Mouse (Mus musculus) adrenal gland, postnatal 10 days (tissue): ENCODE results near the gene Btbd3. TPM values are rescaled to one million over a fixed set of nuclear protein-coding genes. Genes with fewer than 3 reads are reported as not detected.

ENCODE experiments used
- DNase-seq: peaks from one replicate; pipeline ENCODE4 v3.0.0; 2021; ENCODE audit warnings: mixed read lengths
- long read RNA-seq, 2 experiments: library from polyadenylated mRNA; stranded (forward); transcript quantifications; one replicate each; pipeline ENCODE4 v2.0.0; 2021
- total RNA-seq, 2 experiments: library from RNA; stranded (reverse); gene quantifications; 2 replicates each; pipeline ENCODE4 v1.2.3; 2021

The Btbd3 gene
- 10 to 100 TPM; 24.6 to 28.2 TPM for total RNA-seq
- long read RNA-seq, experiment 1, full-length matches to known transcripts: 2 of 6 reads
- long read RNA-seq, experiment 1, partial matches to known transcripts: 0 of 6 reads
- long read RNA-seq, experiment 1, other reads (novel, unspliced or antisense): 4 of 6 reads
- long read RNA-seq, experiment 2, full-length matches to known transcripts: 7 of 15 reads
- long read RNA-seq, experiment 2, partial matches to known transcripts: 6 of 15 reads
- long read RNA-seq, experiment 2, other reads (novel, unspliced or antisense): 2 of 15 reads

GRCm38 (mm10) chr2:138256411-138256810, at the start of gene Btbd3:
TSS of gene Btbd3 (plus strand) at chr2:138256565.
- peak; percentile 98 for DNase-seq

GRCm38 (mm10) chr2:138215561-138215960, 40.8 kb upstream of the Btbd3 start:
- DNase-seq: peak; percentile 72

GRCm38 (mm10) chr2:138220269-138220668, 36.1 kb upstream of the Btbd3 start:
- DNase-seq: no peak

DNA sequence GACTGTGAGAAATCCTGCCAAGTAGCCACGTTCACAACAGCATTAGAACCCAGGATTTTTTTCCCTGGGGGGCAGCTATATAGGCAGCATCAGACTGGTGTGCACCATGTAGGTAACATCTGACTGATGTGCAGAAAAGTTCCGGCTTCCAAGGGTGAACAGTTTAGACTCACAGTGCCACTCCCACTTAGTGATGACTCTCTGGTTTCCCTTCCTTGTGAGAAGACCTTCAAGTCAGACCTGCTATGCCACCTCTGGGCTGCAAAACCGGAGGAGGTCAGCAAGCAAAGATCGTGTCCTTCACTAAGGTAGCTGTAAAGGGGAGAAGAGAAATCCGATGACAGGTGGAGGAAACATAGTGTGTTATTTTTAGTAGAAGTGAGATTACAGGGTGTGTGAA, 24.1 kb upstream of the Btbd3 start:
- no peak for DNase-seq

DNA sequence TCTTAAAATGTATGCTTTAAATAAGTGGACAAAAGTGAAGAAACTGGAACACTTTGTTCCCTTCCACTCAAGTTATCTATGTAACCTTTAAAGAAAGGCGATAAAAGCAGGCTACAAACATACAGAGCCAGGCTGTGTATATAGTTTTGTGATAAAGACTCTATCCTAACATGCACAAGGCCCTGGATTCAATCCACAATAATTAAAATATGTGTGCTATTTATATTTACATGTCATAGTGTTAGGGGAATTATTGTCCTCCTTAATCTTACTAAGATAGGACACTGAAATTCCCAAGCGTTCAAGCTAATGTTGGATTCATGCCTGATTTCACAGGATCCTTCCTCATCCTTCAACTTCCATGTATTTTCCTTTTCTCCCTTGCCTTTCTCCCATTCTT, 20.2 kb upstream of the Btbd3 start:
- no peak for DNase-seq

DNA sequence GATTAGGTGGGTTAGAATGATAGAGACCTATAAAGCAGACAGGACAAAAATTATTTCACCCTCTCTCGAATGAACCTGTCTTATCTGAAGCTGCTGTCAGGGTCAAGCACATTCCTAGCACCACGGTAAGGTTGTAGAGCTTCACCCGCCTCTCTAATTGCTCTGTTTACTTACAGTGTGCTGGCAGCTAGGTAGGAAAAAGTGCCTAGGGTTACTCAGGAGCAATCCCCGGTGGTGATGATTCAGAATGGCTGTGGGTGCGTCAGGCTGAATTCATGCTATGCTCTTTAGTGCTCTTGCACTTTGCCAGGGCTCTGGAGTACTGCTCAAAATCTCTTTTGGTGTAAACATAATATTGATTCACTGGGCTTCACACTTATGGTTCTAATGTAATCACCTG, 13.9 kb upstream of the Btbd3 start:
- no peak for DNase-seq

- DNase-seq: peak; percentile 52
Observed at GRCm38 (mm10) chr2:138245631-138246289, 10.6 kb upstream of the Btbd3 start.

GRCm38 (mm10) chr2:138247986-138248385, 8.4 kb upstream of the Btbd3 start:
- no peak for DNase-seq

DNA sequence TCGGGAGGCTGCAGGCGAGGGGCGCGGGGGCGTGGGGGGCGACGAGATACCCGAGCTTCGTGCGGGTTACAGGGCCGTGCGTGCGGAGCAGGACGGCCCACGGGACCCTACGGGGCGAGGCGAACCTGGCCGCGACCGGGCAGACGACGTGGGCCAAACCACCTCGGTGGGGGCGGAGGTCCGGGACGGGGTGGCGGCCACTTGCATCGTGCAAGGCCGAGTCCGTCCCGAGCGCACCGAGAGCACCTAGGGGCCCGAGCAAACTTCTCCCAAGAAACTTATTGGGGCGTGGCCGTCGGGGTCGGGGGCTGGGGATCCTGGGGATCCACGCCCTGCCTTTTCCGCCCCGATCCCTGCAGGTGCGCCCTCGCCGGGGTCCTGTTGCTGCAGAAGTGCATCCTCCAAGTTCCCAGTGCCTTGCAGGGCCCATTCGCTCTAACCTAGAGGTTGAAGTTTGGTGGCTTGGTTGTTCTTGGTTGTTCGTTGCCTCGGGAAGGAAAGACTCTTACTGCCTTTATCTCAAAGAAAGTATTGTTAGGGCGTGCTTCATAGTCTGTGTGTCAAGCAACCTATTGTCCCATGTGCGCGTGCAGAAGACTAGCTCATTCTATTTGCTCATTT, 596 bp downstream of the Btbd3 start:
- peak; percentile 63 for DNase-seq

DNA sequence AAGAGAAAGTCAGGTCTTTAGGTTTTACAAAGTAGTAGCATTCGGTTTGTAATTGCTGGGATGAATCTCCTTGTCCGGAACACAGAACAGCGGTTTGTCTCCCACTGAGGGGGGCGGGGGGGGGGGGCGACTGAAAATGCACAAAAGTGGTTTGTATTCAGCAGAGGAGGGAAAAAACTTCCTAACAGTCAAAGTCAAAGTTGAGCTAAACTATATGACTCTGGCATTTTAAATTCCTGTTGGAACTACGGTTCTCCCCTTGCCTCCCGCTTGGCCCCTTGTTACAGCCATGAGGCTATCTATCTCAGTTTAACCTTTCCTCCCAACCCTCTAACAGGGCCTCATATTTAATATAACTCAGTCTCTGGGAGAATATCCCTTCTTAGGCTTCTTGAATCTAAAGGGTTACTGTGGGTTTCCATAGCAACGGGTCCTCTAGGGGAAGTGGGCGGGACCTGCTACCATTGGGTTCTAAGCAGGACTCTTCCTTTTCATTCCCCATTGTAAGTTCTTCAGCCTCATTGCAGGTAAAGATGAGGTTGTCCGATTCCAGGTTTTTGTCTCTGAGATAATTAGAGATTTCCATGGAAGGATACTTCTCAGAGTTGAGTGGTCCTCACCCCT, 1.4 kb downstream of the Btbd3 start:
- DNase-seq: peak; percentile 65

DNA sequence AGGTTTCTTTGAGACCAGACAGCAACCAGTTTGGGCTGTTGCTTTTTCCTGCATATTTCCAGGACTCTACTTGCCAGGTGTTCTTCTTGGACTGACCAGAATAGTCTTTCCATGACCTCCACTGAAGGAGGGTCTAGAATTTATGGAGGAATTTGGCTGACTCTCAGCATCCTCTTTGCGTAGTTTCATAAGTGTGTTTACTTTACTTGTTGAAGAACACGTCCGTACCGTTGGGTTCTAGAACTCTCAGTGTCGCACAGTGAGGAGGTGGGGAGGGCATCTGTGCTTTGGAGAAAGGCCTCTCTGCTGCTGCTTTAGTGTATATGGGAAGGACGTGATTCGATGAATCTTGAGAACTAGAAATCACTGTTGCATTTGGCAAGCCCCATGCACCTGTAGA, 4.8 kb downstream of the Btbd3 start:
- DNase-seq: no peak

- peak; percentile 17 for DNase-seq
Observed at GRCm38 (mm10) chr2:138262885-138263284, 6.5 kb downstream of the Btbd3 start.

GRCm38 (mm10) chr2:138265356-138266005, 9.1 kb downstream of the Btbd3 start:
- DNase-seq: peak; percentile 60

DNA sequence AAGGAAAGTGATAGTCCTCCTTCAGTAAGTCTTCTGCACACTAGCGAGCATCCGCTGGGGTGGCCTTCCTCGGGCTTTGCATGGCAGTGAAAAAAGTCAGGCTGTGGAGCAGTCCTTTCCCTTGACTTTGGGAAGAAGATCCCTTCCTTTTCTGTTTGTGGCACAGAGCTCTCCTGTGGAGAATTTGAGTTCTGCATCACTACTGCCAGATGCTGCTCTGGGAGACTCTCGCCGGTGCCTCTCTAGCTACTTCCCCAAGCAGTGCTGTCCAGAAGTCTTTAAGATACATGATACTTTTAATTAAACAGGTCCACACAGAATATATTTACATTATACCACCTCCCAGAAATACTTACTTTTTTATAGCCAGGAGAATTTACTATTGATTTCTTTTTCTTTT, 10.3 kb downstream of the Btbd3 start:
- no peak for DNase-seq

- no peak for DNase-seq
Observed at GRCm38 (mm10) chr2:138267852-138268513, 11.6 kb downstream of the Btbd3 start.

DNA sequence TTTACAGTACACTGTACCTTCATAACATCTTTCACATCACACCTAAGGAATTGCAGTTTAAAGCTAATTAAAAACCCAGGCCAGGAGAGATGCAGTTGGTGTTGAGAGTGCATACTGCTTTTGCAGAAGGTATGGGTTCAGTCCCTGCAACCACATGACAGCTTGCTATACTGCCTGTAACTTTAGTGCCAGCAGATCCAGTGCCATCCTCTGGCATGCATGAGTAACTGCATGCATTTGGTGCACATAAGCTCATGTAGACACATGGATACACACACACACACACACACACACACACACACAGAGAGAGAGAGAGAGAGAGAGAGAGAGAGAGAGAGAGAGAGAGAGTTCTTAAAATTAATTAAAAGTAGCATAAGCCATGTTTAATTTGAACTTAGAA, 13.0 kb downstream of the Btbd3 start:
- no peak for DNase-seq

DNA sequence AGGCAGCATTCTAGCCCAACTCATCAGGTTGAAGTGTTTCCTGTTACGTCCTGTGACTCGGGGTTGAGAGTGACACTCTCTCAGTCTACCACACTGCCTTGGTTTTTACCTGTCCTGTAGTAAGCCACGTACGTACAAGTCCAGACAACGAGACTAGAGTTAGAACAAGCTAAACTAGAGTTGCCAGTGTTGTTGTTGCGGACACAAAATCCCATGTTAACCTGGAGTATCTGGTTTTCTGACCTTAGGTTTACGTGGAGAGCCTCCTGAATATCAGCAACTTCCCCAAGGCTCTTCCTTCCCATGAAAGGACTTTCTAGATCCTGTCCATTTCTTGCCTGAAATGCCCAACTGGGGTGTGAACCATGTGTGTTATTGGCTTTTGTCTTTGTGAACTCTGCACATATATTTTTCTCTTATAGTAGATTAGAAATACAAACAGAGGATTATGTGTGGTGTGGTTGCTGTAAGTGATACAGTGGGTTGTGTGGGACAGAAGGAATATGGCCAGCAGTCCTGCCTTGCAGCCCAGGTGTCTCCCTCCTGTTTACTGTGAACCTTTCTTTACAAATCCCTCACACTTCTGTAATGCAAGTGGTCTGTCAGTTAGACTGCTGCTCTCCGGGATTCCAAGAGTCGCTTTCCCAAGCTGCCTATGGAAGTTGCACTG, 17.2 kb downstream of the Btbd3 start:
- no peak for DNase-seq

DNA sequence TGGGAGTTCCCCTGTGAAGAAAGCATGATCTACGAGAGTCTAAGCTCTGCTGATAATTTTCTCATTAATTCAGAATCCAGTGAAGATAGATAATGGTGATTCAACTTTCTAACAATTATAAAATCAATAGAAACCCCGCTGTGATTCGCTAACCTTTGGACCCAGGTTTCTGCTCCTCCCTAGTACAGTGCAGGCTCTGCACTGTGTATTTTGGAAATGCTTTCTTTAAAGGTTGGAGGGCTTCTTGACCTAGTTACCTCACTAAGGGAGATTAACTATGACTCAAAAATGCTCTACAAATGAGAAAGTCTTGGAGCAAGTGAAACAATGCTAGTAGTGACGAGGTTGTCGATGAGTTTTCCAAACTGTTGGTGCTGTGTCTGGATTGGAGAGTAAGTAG, 17.7 kb downstream of the Btbd3 start:
- no peak for DNase-seq

- DNase-seq: peak; percentile 82
Observed at GRCm38 (mm10) chr2:138277842-138278691, 21.7 kb downstream of the Btbd3 start.

DNA sequence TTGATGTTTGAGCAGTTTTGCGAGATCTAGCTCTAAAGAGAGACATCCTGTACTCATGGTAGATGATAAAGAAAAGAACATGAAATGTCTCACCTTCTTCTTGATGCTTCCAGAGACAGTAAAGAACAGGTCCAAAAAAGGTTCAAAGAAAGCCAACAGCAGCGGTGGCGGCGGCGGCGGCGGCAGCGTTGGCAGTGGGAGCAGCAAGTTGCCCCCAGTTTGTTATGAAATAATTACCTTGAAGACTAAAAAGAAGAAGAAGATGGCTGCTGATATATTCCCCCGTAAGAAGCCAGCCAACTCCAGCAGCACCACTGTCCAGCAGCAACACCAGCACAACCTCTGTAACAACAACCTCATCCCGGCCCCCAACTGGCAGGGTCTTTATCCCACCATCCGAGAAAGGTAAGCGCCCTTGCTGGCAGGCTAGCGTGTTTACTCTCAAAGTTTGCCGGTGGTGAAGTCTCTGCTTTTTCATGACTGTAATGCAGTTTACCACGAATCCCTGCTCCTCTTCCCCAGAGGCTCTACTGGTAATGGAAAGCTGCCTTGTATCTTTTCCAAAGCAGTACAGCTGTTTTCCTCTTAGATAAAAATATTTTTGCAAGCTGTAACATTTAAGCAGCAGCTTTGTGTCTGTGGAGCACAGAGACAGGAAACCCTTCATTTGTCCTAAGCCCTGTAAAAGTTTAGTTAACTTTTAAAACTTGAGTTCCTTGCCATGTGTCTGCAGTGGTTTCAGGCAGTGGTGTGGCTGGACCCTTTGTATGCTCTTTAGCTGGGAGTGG, 22.7 kb downstream of the Btbd3 start:
- no peak for DNase-seq
